ENCODE assay signal across 8 mouse cellular contexts in genomic region chr8:25353822-25354770, GRCm38 (mm10).
DNase-seq lines count a peak whose midpoint lies in the region; ATAC-seq and TF ChIP-seq lines count a peak whose summit lies in the region.

No protein-coding gene starts in this region.

- H3K4me1 ChIP-seq in lung, embryonic 15.5 days = peaks cover 8% of the 10 kb centered on the region; the same call in 1 of the 2 replicates
- H3K4me1 ChIP-seq in lung, postnatal 0 days (ENCODE audit: insufficient read depth, low read depth, low read length) = no peaks in the 10 kb centered on the region
- peaks cover 19% of the 10 kb centered on the region for H3K4me1 ChIP-seq in embryonic facial prominence, embryonic 13.5 days
- H3K4me1 ChIP-seq in intestine, postnatal 0 days (replicated peaks; ENCODE audit: control insufficient read depth, insufficient read depth, low read length) = no peaks in the 10 kb centered on the region
- peaks cover 9% of the 10 kb centered on the region; the same call in 1 of the 2 replicates for H3K4me1 ChIP-seq in neural tube, embryonic 12.5 days

- H3K4me2 ChIP-seq in lung, embryonic 15.5 days = peak overlapping the region; percentile 34
- no peak overlapping the region for H3K4me2 ChIP-seq in lung, postnatal 0 days (replicated peaks; ENCODE audit: low read depth, low read length)
- peak overlapping the region; percentile 49 for H3K4me2 ChIP-seq in embryonic facial prominence, embryonic 13.5 days
- peak overlapping the region; percentile 10; the same call in 1 of the 2 replicates for H3K4me2 ChIP-seq in intestine, postnatal 0 days (replicated peaks; ENCODE audit: low read depth)
- H3K4me2 ChIP-seq in neural tube, embryonic 12.5 days (replicated peaks) = peak overlapping the region; percentile 49

- no peaks in the 10 kb centered on the region for H3K36me3 ChIP-seq in lung, embryonic 15.5 days
- H3K36me3 ChIP-seq in lung, postnatal 0 days (ENCODE audit: insufficient read depth, low read length) = no peaks in the 10 kb centered on the region
- no peaks in the 10 kb centered on the region for H3K36me3 ChIP-seq in embryonic facial prominence, embryonic 13.5 days
- H3K36me3 ChIP-seq in intestine, postnatal 0 days (ENCODE audit: control insufficient read depth, insufficient read depth) = no peaks in the 10 kb centered on the region
- no peaks in the 10 kb centered on the region for H3K36me3 ChIP-seq in neural tube, embryonic 12.5 days

- WGBS in lung, embryonic 15.5 days = 12% methylated on average over 27 of the region's 27 CpGs
- WGBS in lung, postnatal 0 days = 17% methylated on average over 27 of the region's 27 CpGs
- WGBS in embryonic facial prominence, embryonic 13.5 days = 5% methylated on average over 27 of the region's 27 CpGs
- WGBS in intestine, postnatal 0 days = 13% methylated on average over 27 of the region's 27 CpGs
- WGBS in neural tube, embryonic 12.5 days = 12% methylated on average over 27 of the region's 27 CpGs

- H3K9me3 ChIP-seq in lung, embryonic 15.5 days = no peaks in the 10 kb centered on the region
- H3K9me3 ChIP-seq in lung, postnatal 0 days (ENCODE audit: low read length) = no peaks in the 10 kb centered on the region
- no peaks in the 10 kb centered on the region for H3K9me3 ChIP-seq in embryonic facial prominence, embryonic 13.5 days
- H3K9me3 ChIP-seq in intestine, postnatal 0 days (ENCODE audit: control insufficient read depth) = no peaks in the 10 kb centered on the region
- 0 out of 2 replicates have a peak, but pooled peaks cover 3% of the 10 kb centered on the region for H3K9me3 ChIP-seq in neural tube, embryonic 12.5 days

- H3K27ac ChIP-seq in lung, embryonic 15.5 days = no peak overlapping the region
- H3K27ac ChIP-seq in lung, postnatal 0 days (ENCODE audit: low read length) = no peak overlapping the region
- peak overlapping the region; percentile 91 for H3K27ac ChIP-seq in embryonic facial prominence, embryonic 13.5 days
- H3K27ac ChIP-seq in intestine, postnatal 0 days (ENCODE audit: low read depth, low read length) = no peak overlapping the region
- no peak overlapping the region for H3K27ac ChIP-seq in neural tube, embryonic 12.5 days

- H3K9ac ChIP-seq in lung, embryonic 15.5 days = no peak overlapping the region
- no peak overlapping the region for H3K9ac ChIP-seq in lung, postnatal 0 days (replicated peaks; ENCODE audit: low read depth)
- H3K9ac ChIP-seq in embryonic facial prominence, embryonic 13.5 days = peak overlapping the region; percentile 32
- H3K9ac ChIP-seq in intestine, postnatal 0 days (ENCODE audit: low read depth, low read length) = no peak overlapping the region
- no peak overlapping the region for H3K9ac ChIP-seq in neural tube, embryonic 12.5 days

- peak overlapping the region; percentile 4; the same call in 1 of the 2 replicates for H3K4me3 ChIP-seq in lung, embryonic 15.5 days
- H3K4me3 ChIP-seq in lung, postnatal 0 days (ENCODE audit: low read depth, low read length) = no peak overlapping the region
- peak overlapping the region; percentile 6 for H3K4me3 ChIP-seq in embryonic facial prominence, embryonic 13.5 days
- no peak overlapping the region for H3K4me3 ChIP-seq in intestine, postnatal 0 days (ENCODE audit: low read depth, low read length)
- H3K4me3 ChIP-seq in neural tube, embryonic 12.5 days = peak overlapping the region; percentile 7; the same call in 1 of the 2 replicates

- H3K27me3 ChIP-seq in lung, embryonic 15.5 days = peaks cover 27% of the 10 kb centered on the region
- no peaks in the 10 kb centered on the region for H3K27me3 ChIP-seq in lung, postnatal 0 days (replicated peaks; ENCODE audit: insufficient read depth, low read length)
- no peaks in the 10 kb centered on the region for H3K27me3 ChIP-seq in embryonic facial prominence, embryonic 13.5 days
- no peaks in the 10 kb centered on the region; the same call in 1 of the 2 replicates for H3K27me3 ChIP-seq in intestine, postnatal 0 days (replicated peaks; ENCODE audit: control insufficient read depth, insufficient read depth, low read length)
- H3K27me3 ChIP-seq in neural tube, embryonic 12.5 days (replicated peaks) = 0 out of 2 replicates have a peak, but pooled peaks cover 3% of the 10 kb centered on the region

- no peak for ATAC-seq in lung, embryonic 15.5 days (ENCODE audit: borderline replicate concordance, extremely low read depth, low FRiP score, low TSS enrichment)
- no peak for ATAC-seq in lung, postnatal 0 days
- ATAC-seq in embryonic facial prominence, embryonic 13.5 days (ENCODE audit: insufficient number of reproducible peaks, insufficient read depth, low FRiP score, low TSS enrichment, low read depth) = peak; percentile 62; the same call in 1 of the 2 replicates
- ATAC-seq in intestine, postnatal 0 days = no peak
- no peak for ATAC-seq in neural tube, embryonic 12.5 days (ENCODE audit: low FRiP score, low read depth)

- DNase-seq in lung, postnatal 0 days (ENCODE audit: low spot score) = no peak
- DNase-seq in spleen, postnatal 36 days (ENCODE audit: low spot score in 2 of 2) = no peak
- DNase-seq in gastrocnemius, postnatal 10 days = no peak
- DNase-seq in lung, adult 18-20 months = no peak

- TF ChIP-seq EP300 in lung, postnatal 0 days (IDR thresholded peaks at IDR 0.05) = no peak

- no peak for TF ChIP-seq CTCF in lung, postnatal 0 days (IDR thresholded peaks at IDR 0.05)
- 0 out of 2 replicates have a peak, but pooled peaks have one; percentile 10 for TF ChIP-seq CTCF in intestine, postnatal 0 days (IDR thresholded peaks at IDR 0.05; ENCODE audit: low read depth)

Comparison
In these comparisons a context has a peak if more than half of its experiments do, and no peak if none do; other contexts are left out.
1. H3K4me3 ChIP-seq: peak in lung, embryonic 15.5 days (single experiment), embryonic facial prominence, embryonic 13.5 days (single experiment) and neural tube, embryonic 12.5 days (single experiment); none in lung, postnatal 0 days (single experiment) and intestine, postnatal 0 days (single experiment).